Mouse (Mus musculus): ENCODE data around the gene Sh2b3. TPM values are rescaled to one million over a fixed set of nuclear protein-coding genes. Genes with fewer than 3 reads are reported as not detected.
A peak's percentile ranks its signal among the peaks of the same experiment; 100 is the strongest.

The Sh2b3 gene
- polyA plus RNA-seq, 1 experiment, result 16.3 TPM

GRCm38 (mm10) chr5:121827876-121828275, 9.6 kb downstream of the Sh2b3 start:
- no peak for DNase-seq (ENCODE audit: extremely low spot score in 1 of 2, low spot score in 1 of 2)

GRCm38 (mm10) chr5:121825606-121826005, 11.8 kb downstream of the Sh2b3 start:
- DNase-seq (ENCODE audit: extremely low spot score in 1 of 2, low spot score in 1 of 2), result no peak

GRCm38 (mm10) chr5:121824121-121824520, 13.3 kb downstream of the Sh2b3 start:
- DNase-seq (ENCODE audit: extremely low spot score in 1 of 2, low spot score in 1 of 2), result no peak

- no peak for DNase-seq (ENCODE audit: extremely low spot score in 1 of 2, low spot score in 1 of 2)
These were observed 13.8 kb downstream of the Sh2b3 start for GRCm38 (mm10) chr5:121823668-121824067.

- DNase-seq (ENCODE audit: extremely low spot score in 1 of 2, low spot score in 1 of 2), result no peak
These were observed 14.5 kb downstream of the Sh2b3 start for GRCm38 (mm10) chr5:121822786-121823505.

- DNase-seq (ENCODE audit: extremely low spot score in 1 of 2, low spot score in 1 of 2), result no peak
These were observed 15.9 kb downstream of the Sh2b3 start for GRCm38 (mm10) chr5:121821552-121821951.

- DNase-seq (ENCODE audit: extremely low spot score in 1 of 2, low spot score in 1 of 2), result no peak
These were observed 16.3 kb downstream of the Sh2b3 start for GRCm38 (mm10) chr5:121821116-121821515.

GRCm38 (mm10) chr5:121820657-121821056, 16.8 kb downstream of the Sh2b3 start:
- no peak for DNase-seq (ENCODE audit: extremely low spot score in 1 of 2, low spot score in 1 of 2)

- no peak for DNase-seq (ENCODE audit: extremely low spot score in 1 of 2, low spot score in 1 of 2)
These were observed 17.3 kb downstream of the Sh2b3 start for GRCm38 (mm10) chr5:121820161-121820560.

GRCm38 (mm10) chr5:121819559-121819958, 17.9 kb downstream of the Sh2b3 start:
- DNase-seq (ENCODE audit: extremely low spot score in 1 of 2, low spot score in 1 of 2), result no peak

GRCm38 (mm10) chr5:121818862-121819261, 18.6 kb downstream of the Sh2b3 start:
- DNase-seq (ENCODE audit: extremely low spot score in 1 of 2, low spot score in 1 of 2), result no peak

GRCm38 (mm10) chr5:121818401-121818800, 19.0 kb downstream of the Sh2b3 start:
- DNase-seq (ENCODE audit: extremely low spot score in 1 of 2, low spot score in 1 of 2), result no peak

GRCm38 (mm10) chr5:121817551-121817950, 19.9 kb downstream of the Sh2b3 start:
- no peak for DNase-seq (ENCODE audit: extremely low spot score in 1 of 2, low spot score in 1 of 2)

GRCm38 (mm10) chr5:121816611-121817010, 20.8 kb downstream of the Sh2b3 start:
- DNase-seq (ENCODE audit: extremely low spot score in 1 of 2, low spot score in 1 of 2), result no peak

GRCm38 (mm10) chr5:121815867-121816380, 21.5 kb downstream of the Sh2b3 start:
- DNase-seq (ENCODE audit: extremely low spot score in 1 of 2, low spot score in 1 of 2), result no peak

- DNase-seq (ENCODE audit: extremely low spot score in 1 of 2, low spot score in 1 of 2), result peak in 1 of 2 experiments; percentile 82
These were observed 22.4 kb downstream of the Sh2b3 start for GRCm38 (mm10) chr5:121815067-121815466.

GRCm38 (mm10) chr5:121813744-121814143, 23.7 kb downstream of the Sh2b3 start:
- DNase-seq (ENCODE audit: extremely low spot score in 1 of 2, low spot score in 1 of 2), result no peak

- DNase-seq (ENCODE audit: extremely low spot score in 1 of 2, low spot score in 1 of 2), result no peak
These were observed 24.8 kb downstream of the Sh2b3 start for GRCm38 (mm10) chr5:121812526-121813243.

- DNase-seq (ENCODE audit: extremely low spot score in 1 of 2, low spot score in 1 of 2), result no peak
These were observed 25.9 kb downstream of the Sh2b3 start for GRCm38 (mm10) chr5:121811485-121811931.

GRCm38 (mm10) chr5:121810331-121811151, 26.9 kb downstream of the Sh2b3 start:
- DNase-seq (ENCODE audit: extremely low spot score in 1 of 2, low spot score in 1 of 2), result no peak

All from frontal cortex, adult 2 months (tissue).